Mouse (Mus musculus): ENCODE results near the gene Ldhb. TPM values are rescaled to one million over a fixed set of nuclear protein-coding genes. Genes with fewer than 3 reads are reported as not detected.

The Ldhb gene
- polyA plus RNA-seq, 1 experiment from 2014 or later: 151 TPM

- Histone ChIP-seq H3K4me3 (ENCODE audit: low read depth, low read length) (no peak overlapping the region), H3K4me1 (replicated peaks; ENCODE audit: control insufficient read depth, insufficient read depth) (peaks cover 2% of the 10 kb centered on the region; the same call in 1 of the 2 replicates), H3K9me3 (ENCODE audit: control insufficient read depth, low read length) (no peaks in the 10 kb centered on the region), H3K4me2 (replicated peaks; ENCODE audit: low read depth) (no peak overlapping the region), H3K9ac (ENCODE audit: low read length) (no peak overlapping the region), H3K36me3 (ENCODE audit: control insufficient read depth, insufficient read depth, low read length) (no peaks in the 10 kb centered on the region), H3K27ac (replicated peaks) (no peak overlapping the region), H3K27me3 (ENCODE audit: control insufficient read depth, insufficient read depth, low read length) (no peaks in the 10 kb centered on the region)
- DNase-seq (ENCODE audit: low spot score): no peak
- WGBS: 56% methylated on average over 5 of the region's 5 CpGs
- no peak for ATAC-seq (ENCODE audit: low FRiP score, low TSS enrichment)
- TF ChIP-seq CTCF (IDR thresholded peaks at IDR 0.05; ENCODE audit: low read depth) (no peak), EP300 (optimal IDR thresholded peaks at IDR 0.05) (no peak)
Measured at GRCm38 (mm10) chr6:142533412-142533811, 25.7 kb upstream of the Ldhb start.

GRCm38 (mm10) chr6:142532686-142533085, 24.9 kb upstream of the Ldhb start:
- Histone ChIP-seq H3K4me3 (ENCODE audit: low read depth, low read length) (no peak overlapping the region), H3K36me3 (ENCODE audit: control insufficient read depth, insufficient read depth, low read length) (no peaks in the 10 kb centered on the region), H3K9ac (ENCODE audit: low read length) (no peak overlapping the region), H3K27me3 (ENCODE audit: control insufficient read depth, insufficient read depth, low read length) (no peaks in the 10 kb centered on the region), H3K9me3 (ENCODE audit: control insufficient read depth, low read length) (no peaks in the 10 kb centered on the region), H3K27ac (replicated peaks) (no peak overlapping the region), H3K4me1 (replicated peaks; ENCODE audit: control insufficient read depth, insufficient read depth) (0 out of 2 replicates have a peak, but pooled peaks cover 3% of the 10 kb centered on the region), H3K4me2 (replicated peaks; ENCODE audit: low read depth) (no peak overlapping the region)
- ATAC-seq (ENCODE audit: low FRiP score, low TSS enrichment): no peak
- WGBS: 77% methylated on average over 2 of the region's 2 CpGs
- TF ChIP-seq CTCF (IDR thresholded peaks at IDR 0.05; ENCODE audit: low read depth) (no peak), EP300 (optimal IDR thresholded peaks at IDR 0.05) (no peak)
- no peak for DNase-seq (ENCODE audit: low spot score)

DNA sequence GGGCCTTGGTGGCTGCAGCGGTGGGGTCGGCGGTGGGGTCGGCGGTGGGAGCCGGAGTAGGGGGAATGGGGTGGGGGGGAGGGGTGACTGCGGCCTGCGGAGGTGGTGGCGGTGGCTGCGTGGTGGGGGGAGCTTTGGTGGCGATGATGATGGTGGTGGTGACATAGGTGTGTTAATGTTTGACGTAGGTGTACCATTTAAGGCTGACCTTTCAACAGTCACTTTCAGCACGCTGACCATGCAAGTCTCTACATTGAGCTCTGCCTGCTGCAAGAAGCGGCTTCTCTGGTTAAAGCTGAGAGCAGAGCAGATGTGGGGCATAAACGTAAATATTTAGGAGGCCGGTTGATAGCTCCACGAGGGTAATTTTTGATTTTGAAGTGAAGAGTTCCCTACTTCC, 24.4 kb upstream of the Ldhb start:
- Histone ChIP-seq H3K4me3 (ENCODE audit: low read depth, low read length) (no peak overlapping the region), H3K27ac (replicated peaks) (no peak overlapping the region), H3K9ac (ENCODE audit: low read length) (no peak overlapping the region), H3K27me3 (ENCODE audit: control insufficient read depth, insufficient read depth, low read length) (no peaks in the 10 kb centered on the region), H3K4me2 (replicated peaks; ENCODE audit: low read depth) (no peak overlapping the region), H3K9me3 (ENCODE audit: control insufficient read depth, low read length) (no peaks in the 10 kb centered on the region), H3K36me3 (ENCODE audit: control insufficient read depth, insufficient read depth, low read length) (no peaks in the 10 kb centered on the region), H3K4me1 (replicated peaks; ENCODE audit: control insufficient read depth, insufficient read depth) (0 out of 2 replicates have a peak, but pooled peaks cover 3% of the 10 kb centered on the region)
- DNase-seq (ENCODE audit: low spot score): no peak
- WGBS: 84% methylated on average over 17 of the region's 17 CpGs
- ATAC-seq (ENCODE audit: low FRiP score, low TSS enrichment): no peak
- TF ChIP-seq EP300 (optimal IDR thresholded peaks at IDR 0.05): no peak
- TF ChIP-seq CTCF (IDR thresholded peaks at IDR 0.05; ENCODE audit: low read depth): no peak

GRCm38 (mm10) chr6:142530378-142530777, 22.6 kb upstream of the Ldhb start:
- DNase-seq (ENCODE audit: low spot score): no peak
- peak overlapping the region; percentile 35; the same call in 1 of the 2 replicates for H3K27ac ChIP-seq (replicated peaks)

DNA sequence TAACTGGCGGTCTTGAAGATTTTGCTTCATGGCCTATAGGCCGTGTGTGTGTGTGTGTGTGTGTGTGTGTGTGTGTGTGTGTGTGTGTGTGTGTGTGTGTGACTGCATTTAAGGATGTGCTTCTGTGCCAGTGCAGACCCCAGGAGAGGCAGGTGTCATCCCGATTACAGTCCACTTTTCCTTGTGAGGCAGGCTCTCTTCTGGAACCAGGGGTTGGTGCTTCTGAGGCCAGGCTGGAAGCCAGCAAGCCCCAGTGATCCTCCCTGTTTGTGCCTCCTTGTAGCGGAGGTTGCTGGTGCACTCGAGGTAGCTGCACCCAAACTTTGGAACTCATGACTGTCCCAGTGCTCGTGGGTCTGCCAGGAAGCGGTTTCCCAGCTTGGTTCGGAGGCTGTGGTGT, 21.9 kb upstream of the Ldhb start:
- Histone ChIP-seq H3K36me3 (ENCODE audit: control insufficient read depth, insufficient read depth, low read length) (no peaks in the 10 kb centered on the region), H3K9me3 (ENCODE audit: control insufficient read depth, low read length) (no peaks in the 10 kb centered on the region), H3K27ac (replicated peaks) (no peak overlapping the region), H3K9ac (ENCODE audit: low read length) (no peak overlapping the region), H3K4me1 (replicated peaks; ENCODE audit: control insufficient read depth, insufficient read depth) (0 out of 2 replicates have a peak, but pooled peaks cover 3% of the 10 kb centered on the region), H3K27me3 (ENCODE audit: control insufficient read depth, insufficient read depth, low read length) (no peaks in the 10 kb centered on the region), H3K4me2 (replicated peaks; ENCODE audit: low read depth) (no peak overlapping the region), H3K4me3 (ENCODE audit: low read depth, low read length) (no peak overlapping the region)
- TF ChIP-seq EP300 (optimal IDR thresholded peaks at IDR 0.05) (no peak), CTCF (IDR thresholded peaks at IDR 0.05; ENCODE audit: low read depth) (no peak)
- no peak for ATAC-seq (ENCODE audit: low FRiP score, low TSS enrichment)
- WGBS: 72% methylated on average over 8 of the region's 8 CpGs
- DNase-seq (ENCODE audit: low spot score): no peak

More at GRCm38 (mm10) chr6:142530378-142530777, 22.6 kb upstream of the Ldhb start:
- Histone ChIP-seq H3K4me2 (replicated peaks; ENCODE audit: low read depth) (no peak overlapping the region), H3K4me3 (ENCODE audit: low read depth, low read length) (no peak overlapping the region), H3K36me3 (ENCODE audit: control insufficient read depth, insufficient read depth, low read length) (no peaks in the 10 kb centered on the region), H3K27me3 (ENCODE audit: control insufficient read depth, insufficient read depth, low read length) (no peaks in the 10 kb centered on the region), H3K9me3 (ENCODE audit: control insufficient read depth, low read length) (no peaks in the 10 kb centered on the region), H3K4me1 (replicated peaks; ENCODE audit: control insufficient read depth, insufficient read depth) (0 out of 2 replicates have a peak, but pooled peaks cover 3% of the 10 kb centered on the region), H3K9ac (ENCODE audit: low read length) (no peak overlapping the region)
- TF ChIP-seq EP300 (optimal IDR thresholded peaks at IDR 0.05) (peak; percentile 57), CTCF (IDR thresholded peaks at IDR 0.05; ENCODE audit: low read depth) (no peak)
- ATAC-seq (ENCODE audit: low FRiP score, low TSS enrichment): peak; percentile 45; the same call in 1 of the 2 replicates
- 49% methylated on average over 5 of the region's 5 CpGs for WGBS

- DNase-seq (ENCODE audit: low spot score) (no peak), ATAC-seq (ENCODE audit: low FRiP score, low TSS enrichment) (no peak)
- Histone ChIP-seq H3K4me1 (replicated peaks; ENCODE audit: control insufficient read depth, insufficient read depth) (0 out of 2 replicates have a peak, but pooled peaks cover 3% of the 10 kb centered on the region), H3K4me3 (ENCODE audit: low read depth, low read length) (no peak overlapping the region), H3K9me3 (ENCODE audit: control insufficient read depth, low read length) (no peaks in the 10 kb centered on the region), H3K9ac (ENCODE audit: low read length) (no peak overlapping the region), H3K36me3 (ENCODE audit: control insufficient read depth, insufficient read depth, low read length) (no peaks in the 10 kb centered on the region), H3K4me2 (replicated peaks; ENCODE audit: low read depth) (no peak overlapping the region), H3K27me3 (ENCODE audit: control insufficient read depth, insufficient read depth, low read length) (no peaks in the 10 kb centered on the region), H3K27ac (replicated peaks) (no peak overlapping the region)
- WGBS: 41% methylated on average over 1 of the region's 1 CpGs
- TF ChIP-seq EP300 (optimal IDR thresholded peaks at IDR 0.05) (no peak), CTCF (IDR thresholded peaks at IDR 0.05; ENCODE audit: low read depth) (no peak)
Measured at GRCm38 (mm10) chr6:142527931-142528562, 20.3 kb upstream of the Ldhb start.
